Mouse (Mus musculus) MEL (cell line): ENCODE results near the gene Izumo1. TPM values are rescaled to one million over a fixed set of nuclear protein-coding genes. Genes with fewer than 3 reads are reported as not detected.

Source experiments
- DNase-seq: peaks from one replicate; pipeline ENCODE4 v3.0.0; 2011; ENCODE audit warnings: low read depth, low spot score
- H3K27ac ChIP-seq: 2 replicates; pipeline ENCODE4 v1.5.1; 2012; ENCODE audit warnings: low read depth, mild to moderate bottlenecking, control low read depth, low read length, moderate library complexity; ENCODE audit not compliant: control insufficient read depth
- H3K27me3 ChIP-seq, 2 experiments: fragments of 150-350 bp in 1 of 2; sonication (generic) in 1 of 2; 2 replicates each; pipeline ENCODE4 v1.6.1; 2012; ENCODE audit warnings: low read length in 2 of 2, mild to moderate bottlenecking in 2 of 2, improper control_type of control experiment in 1 of 2, moderate library complexity in 1 of 2; ENCODE audit not compliant: insufficient read depth in 2 of 2, control insufficient read depth in 1 of 2
- H3K36me3 ChIP-seq, 2 experiments: 2 replicates each; pipeline ENCODE4 v1.6.1; 2012 to 2014; ENCODE audit warnings: low read length in 2 of 2, improper control_type of control experiment in 1 of 2, inconsistent platforms in 1 of 2, mild to moderate bottlenecking in 1 of 2; ENCODE audit not compliant: insufficient read depth in 2 of 2, control insufficient read depth in 1 of 2
- H3K4me1 ChIP-seq, 2 experiments: fragments of 150-350 bp in 1 of 2; sonication (generic) in 1 of 2; 2 replicates each; pipeline ENCODE4 v1.6.1; 2012; ENCODE audit warnings: low read length in 2 of 2, improper control_type of control experiment in 1 of 2, mild to moderate bottlenecking in 1 of 2; ENCODE audit not compliant: insufficient read depth in 2 of 2, control insufficient read depth in 1 of 2
- H3K4me3 ChIP-seq, 2 experiments: fragments of 150-350 bp in 1 of 2; sonication (generic) in 1 of 2; 2 replicates each; pipeline ENCODE4 v1.5.1; 2012; ENCODE audit warnings: low read depth in 2 of 2, low read length in 2 of 2, mild to moderate bottlenecking in 2 of 2, moderate library complexity in 2 of 2, control low read depth in 1 of 2, improper control_type of control experiment in 1 of 2; ENCODE audit not compliant: control insufficient read depth in 1 of 2, insufficient read depth in 1 of 2
- H3K79me2 ChIP-seq: 2 replicates; pipeline ENCODE4 v1.6.1; 2012; ENCODE audit warnings: mild to moderate bottlenecking, low read length, moderate library complexity; ENCODE audit not compliant: control insufficient read depth, poor library complexity, insufficient read depth
- H3K9ac ChIP-seq: 2 replicates; pipeline ENCODE4 v1.6.1; 2012; ENCODE audit warnings: low read depth, mild to moderate bottlenecking, control low read depth, low read length, moderate library complexity; ENCODE audit not compliant: control insufficient read depth, poor library complexity, severe bottlenecking
- H3K9me3 ChIP-seq: fragments of 150-350 bp; sonication (generic); replicated peaks from 2 replicates; pipeline ENCODE4 v1.6.1; 2012; ENCODE audit warnings: mild to moderate bottlenecking, low read length, improper control_type of control experiment, moderate library complexity; ENCODE audit not compliant: insufficient read depth
- CTCF ChIP-seq, 3 experiments: IDR thresholded peaks in 2 of 3; conservative IDR thresholded peaks in 1 of 3; 2 replicates each; pipeline ENCODE4 v1.5.1; 2011 to 2012; ENCODE audit warnings: low read length in 3 of 3, low read depth in 2 of 3, mild to moderate bottlenecking in 2 of 3, improper control_type of control experiment in 1 of 3, inconsistent platforms in 1 of 3, mixed read lengths in 1 of 3, moderate library complexity in 1 of 3; ENCODE audit not compliant: control insufficient read depth in 1 of 3, insufficient read depth in 1 of 3, poor library complexity in 1 of 3, severe bottlenecking in 1 of 3
- ELF1 ChIP-seq: IDR thresholded peaks from 2 replicates; pipeline ENCODE4 v1.6.1; 2014; ENCODE audit warnings: low read depth, mild to moderate bottlenecking, inconsistent platforms, low read length, improper control_type of control experiment, moderate library complexity
- EP300 ChIP-seq, 2 experiments: IDR thresholded peaks; 2 replicates each; pipeline ENCODE4 v1.6.1; 2011; ENCODE audit warnings: improper control_type of control experiment in 2 of 2, low read length in 2 of 2, low read depth in 1 of 2, mild to moderate bottlenecking in 1 of 2
- GABPA ChIP-seq: IDR thresholded peaks from 2 replicates; pipeline ENCODE4 v1.6.1; 2012; ENCODE audit warnings: low read depth, mild to moderate bottlenecking, inconsistent platforms, low read length, improper control_type of control experiment, moderate library complexity
- GATA1 ChIP-seq: IDR thresholded peaks from 2 replicates; pipeline ENCODE4 v1.6.1; 2011; ENCODE audit warnings: low read depth, low read length, improper control_type of control experiment
- HCFC1 ChIP-seq: IDR thresholded peaks from 2 replicates; pipeline ENCODE4 v1.6.1; 2012; ENCODE audit warnings: low read depth, mild to moderate bottlenecking, inconsistent platforms, low read length, improper control_type of control experiment, moderate library complexity
- KAT2A ChIP-seq: conservative IDR thresholded peaks from 2 replicates; pipeline ENCODE4 v1.6.1; 2012; ENCODE audit warnings: low read depth, low read length, improper control_type of control experiment, inconsistent platforms
- MAZ ChIP-seq: IDR thresholded peaks from 2 replicates; pipeline ENCODE4 v1.6.1; 2012; ENCODE audit warnings: low read depth, mild to moderate bottlenecking, inconsistent platforms, low read length, improper control_type of control experiment
- MEF2A ChIP-seq: IDR thresholded peaks from 2 replicates; pipeline ENCODE4 v1.6.1; 2014; ENCODE audit warnings: low read depth, mild to moderate bottlenecking, inconsistent platforms, low read length, improper control_type of control experiment; ENCODE audit not compliant: poor library complexity, insufficient replicate concordance, severe bottlenecking; ENCODE audit errors: extremely low read depth
- MXI1 ChIP-seq: IDR thresholded peaks from 2 replicates; pipeline ENCODE4 v1.6.1; 2011; ENCODE audit warnings: mild to moderate bottlenecking, low read depth, low read length, improper control_type of control experiment
- MYB ChIP-seq: IDR thresholded peaks from 2 replicates; pipeline ENCODE4 v1.6.1; 2011; ENCODE audit warnings: mild to moderate bottlenecking, low read depth, low read length, improper control_type of control experiment
- MYC ChIP-seq: IDR thresholded peaks from 2 replicates; pipeline ENCODE4 v1.6.1; 2011; ENCODE audit warnings: low read depth, mild to moderate bottlenecking, low read length, improper control_type of control experiment, moderate library complexity
- NELFE ChIP-seq: IDR thresholded peaks from 2 replicates; pipeline ENCODE4 v1.6.1; 2011; ENCODE audit warnings: low read depth, low read length, improper control_type of control experiment
- POLR2A ChIP-seq, 2 experiments: IDR thresholded peaks; 2 replicates each; pipeline ENCODE4 v1.6.1; 2011 to 2012; ENCODE audit warnings: low read length in 2 of 2, mild to moderate bottlenecking in 2 of 2, control low read depth in 1 of 2, improper control_type of control experiment in 1 of 2, low read depth in 1 of 2, moderate library complexity in 1 of 2; ENCODE audit not compliant: control insufficient read depth in 1 of 2, insufficient read depth in 1 of 2, poor library complexity in 1 of 2
- POLR2AphosphoS2 ChIP-seq: IDR thresholded peaks from 2 replicates; pipeline ENCODE4 v1.6.1; 2011; ENCODE audit warnings: low read length, improper control_type of control experiment
- RAD21 ChIP-seq: IDR thresholded peaks from 2 replicates; pipeline ENCODE4 v1.6.1; 2011; ENCODE audit warnings: mild to moderate bottlenecking, low read depth, low read length, improper control_type of control experiment
- RCOR1 ChIP-seq: IDR thresholded peaks from 2 replicates; pipeline ENCODE4 v1.6.1; 2012; ENCODE audit warnings: low read depth, mild to moderate bottlenecking, inconsistent platforms, low read length, improper control_type of control experiment
- SIN3A ChIP-seq: IDR thresholded peaks from 2 replicates; pipeline ENCODE4 v1.6.1; 2012; ENCODE audit warnings: low read length, improper control_type of control experiment, inconsistent platforms
- TCF12 ChIP-seq: IDR thresholded peaks from 2 replicates; pipeline ENCODE4 v1.6.1; 2014; ENCODE audit warnings: low read depth, mild to moderate bottlenecking, inconsistent platforms, low read length, improper control_type of control experiment, moderate library complexity
- UBTF ChIP-seq: IDR thresholded peaks from 2 replicates; pipeline ENCODE4 v1.6.1; 2012; ENCODE audit warnings: low read depth, mild to moderate bottlenecking, inconsistent platforms, low read length, improper control_type of control experiment, moderate library complexity, borderline replicate concordance; ENCODE audit not compliant: insufficient read depth
- USF1 ChIP-seq: IDR thresholded peaks from 2 replicates; pipeline ENCODE4 v1.6.1; 2014; ENCODE audit warnings: low read depth, mild to moderate bottlenecking, inconsistent platforms, low read length, improper control_type of control experiment, moderate library complexity
- ZC3H11A ChIP-seq: IDR thresholded peaks from 2 replicates; pipeline ENCODE4 v1.6.1; 2012; ENCODE audit warnings: low read depth, mild to moderate bottlenecking, inconsistent platforms, low read length, improper control_type of control experiment
- ZKSCAN1 ChIP-seq: IDR thresholded peaks from 2 replicates; pipeline ENCODE4 v1.6.1; 2012; ENCODE audit warnings: low read depth, mild to moderate bottlenecking, inconsistent platforms, low read length, improper control_type of control experiment, moderate library complexity
- ZMIZ1 ChIP-seq: IDR thresholded peaks from 2 replicates; pipeline ENCODE4 v1.6.1; 2012; ENCODE audit warnings: low read depth, mild to moderate bottlenecking, inconsistent platforms, low read length, improper control_type of control experiment, moderate library complexity
- polyA plus RNA-seq, 2 experiments: library from polyadenylated mRNA; stranded (reverse) in 1 of 2; unstranded in 1 of 2; fragments of >175 nt in 1 of 2; fragments of >200 nt in 1 of 2; gene quantifications; 2 replicates each; pipeline versions ENCODE4 v1.2.1 to v1.2.4; 2012; ENCODE audit warnings: low replicate concordance in 2 of 2, low read depth in 1 of 2; ENCODE audit not compliant: insufficient read length in 2 of 2, insufficient read depth in 1 of 2, missing spikeins in 1 of 2
- total RNA-seq: library from RNA; depleted of rRNA; stranded (reverse); fragments of 300-350 nt; gene quantifications from 2 replicates; pipeline ENCODE4 v1.2.3, GENCODE M21; 2012

Izumo1 gene
- total and polyA plus RNA-seq, 3 experiments, result 0.04 TPM; not detected in 2

- Histone ChIP-seq H3K79me2 (no peaks in the 10 kb centered on the region), H3K9ac (no peak overlapping the region), H3K4me1 (no peaks in the 10 kb centered on the region), H3K4me3 (no peak overlapping the region), H3K27ac (no peak overlapping the region), H3K9me3 (no peaks in the 10 kb centered on the region), H3K36me3 (no peaks in the 10 kb centered on the region), H3K27me3 (peaks cover 0 to 1% of the 10 kb centered on the region in 2 experiments; a peak in 1 of 4 replicates)
- TF ChIP-seq TCF12, result no peak
- TF ChIP-seq POLR2AphosphoS2, result no peak
- TF ChIP-seq USF1, result no peak
- TF ChIP-seq MYC, result no peak
- no peak for TF ChIP-seq RCOR1
- no peak for TF ChIP-seq HCFC1
- no peak for TF ChIP-seq NELFE
- no peak for TF ChIP-seq KAT2A
- TF ChIP-seq MXI1, result no peak
- no peak for TF ChIP-seq GATA1
- no peak for TF ChIP-seq MAZ
- TF ChIP-seq ZC3H11A, result no peak
- no peak for TF ChIP-seq MYB
- no peak for DNase-seq
These were observed 23.4 kb downstream of the Izumo1 start for GRCm38 (mm10) chr7:45644872-45645590.

- no peaks in the 10 kb centered on the region for H3K36me3 ChIP-seq
- no peak for DNase-seq
- H3K79me2 ChIP-seq, result no peaks in the 10 kb centered on the region
- H3K9ac ChIP-seq, result no peak overlapping the region
- no peaks in the 10 kb centered on the region for H3K9me3 ChIP-seq
- no peak overlapping the region for H3K27ac ChIP-seq
- H3K4me3 ChIP-seq, result no peak overlapping the region
- H3K4me1 ChIP-seq, result no peaks in the 10 kb centered on the region
- no peak for TF ChIP-seq RAD21
- TF ChIP-seq POLR2A (IDR thresholded peaks at IDR 0.05; ENCODE audit: control insufficient read depth in 1 of 2, insufficient read depth in 1 of 2, low read depth in 1 of 2, low read length in 2 of 2, poor library complexity in 1 of 2), result no peak
- TF ChIP-seq GABPA, result no peak
- TF ChIP-seq ZMIZ1, result no peak
- no peak for TF ChIP-seq KAT2A
- TF ChIP-seq CTCF (IDR thresholded peaks at IDR 0.05 in 2 of 3, conservative IDR thresholded peaks at IDR 0.05 in 1 of 3; ENCODE audit: control insufficient read depth in 1 of 3, insufficient read depth in 1 of 3, low read depth in 2 of 3, low read length in 3 of 3, poor library complexity in 1 of 3, severe bottlenecking in 1 of 3), result no peak
- TF ChIP-seq ELF1, result no peak
- TF ChIP-seq MYC, result no peak
- no peak for TF ChIP-seq MYB
- no peak for TF ChIP-seq USF1
- no peak for TF ChIP-seq MAZ
- TF ChIP-seq UBTF, result no peak
- no peak for TF ChIP-seq SIN3A
- TF ChIP-seq ZC3H11A, result no peak
- no peak for TF ChIP-seq EP300 (IDR thresholded peaks at IDR 0.05; ENCODE audit: low read depth in 1 of 2, low read length in 2 of 2)
- TF ChIP-seq ZKSCAN1, result no peak
- no peak for TF ChIP-seq MEF2A
- TF ChIP-seq HCFC1, result no peak
- TF ChIP-seq, all 39 proteins: peak for 0
- peaks cover 0 to 1% of the 10 kb centered on the region in 2 experiments; a peak in 1 of 4 replicates for H3K27me3 ChIP-seq
These were observed 24.0 kb downstream of the Izumo1 start for GRCm38 (mm10) chr7:45645591-45645971.
